Mouse (Mus musculus): ENCODE results near the gene Ube2e1.
A peak's percentile ranks its signal among the peaks of the same experiment; 100 is the strongest.

Gene Ube2e1

DNA sequence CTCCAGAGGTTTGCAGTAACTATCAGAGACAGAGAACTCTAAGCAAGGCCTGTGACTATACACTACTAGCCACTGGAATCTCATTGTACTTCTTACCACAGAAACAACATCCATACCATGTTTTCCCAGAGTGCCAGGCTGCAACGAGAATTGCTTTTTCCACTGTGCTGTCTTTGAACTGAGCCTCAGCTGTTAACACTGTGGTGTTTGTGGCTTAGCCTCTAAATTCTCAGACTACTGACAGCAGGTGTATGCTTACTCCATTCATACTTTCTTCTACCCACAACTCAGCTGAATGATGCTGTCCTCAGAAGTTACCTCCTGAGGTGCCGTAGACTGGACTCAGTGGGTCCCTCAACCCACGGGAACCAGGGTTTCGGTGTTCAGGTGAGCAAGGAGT, 89.9 kb downstream of the Ube2e1 start:
- no peak for DNase-seq (ENCODE audit: low spot score)

DNA sequence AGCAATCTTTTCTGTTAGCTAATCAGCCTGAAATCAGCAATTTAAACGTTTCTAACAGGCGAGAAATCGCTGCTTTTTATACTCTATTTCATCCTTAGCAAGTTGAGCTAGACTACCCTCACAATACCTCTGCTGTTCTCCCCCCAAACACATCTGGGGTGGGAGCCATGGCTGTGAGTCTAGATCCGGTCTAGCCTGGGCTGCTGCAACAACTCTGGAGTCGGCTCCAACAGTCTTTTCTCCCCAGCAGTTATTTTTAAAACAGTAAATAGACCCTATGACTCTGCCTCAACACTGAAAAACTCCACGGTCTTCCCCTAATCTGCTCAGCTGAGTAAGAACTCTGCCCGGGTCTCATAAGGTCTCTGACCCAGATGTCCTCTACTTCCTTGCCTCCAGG, 91.5 kb downstream of the Ube2e1 start:
- no peak for DNase-seq (ENCODE audit: low spot score)

DNA sequence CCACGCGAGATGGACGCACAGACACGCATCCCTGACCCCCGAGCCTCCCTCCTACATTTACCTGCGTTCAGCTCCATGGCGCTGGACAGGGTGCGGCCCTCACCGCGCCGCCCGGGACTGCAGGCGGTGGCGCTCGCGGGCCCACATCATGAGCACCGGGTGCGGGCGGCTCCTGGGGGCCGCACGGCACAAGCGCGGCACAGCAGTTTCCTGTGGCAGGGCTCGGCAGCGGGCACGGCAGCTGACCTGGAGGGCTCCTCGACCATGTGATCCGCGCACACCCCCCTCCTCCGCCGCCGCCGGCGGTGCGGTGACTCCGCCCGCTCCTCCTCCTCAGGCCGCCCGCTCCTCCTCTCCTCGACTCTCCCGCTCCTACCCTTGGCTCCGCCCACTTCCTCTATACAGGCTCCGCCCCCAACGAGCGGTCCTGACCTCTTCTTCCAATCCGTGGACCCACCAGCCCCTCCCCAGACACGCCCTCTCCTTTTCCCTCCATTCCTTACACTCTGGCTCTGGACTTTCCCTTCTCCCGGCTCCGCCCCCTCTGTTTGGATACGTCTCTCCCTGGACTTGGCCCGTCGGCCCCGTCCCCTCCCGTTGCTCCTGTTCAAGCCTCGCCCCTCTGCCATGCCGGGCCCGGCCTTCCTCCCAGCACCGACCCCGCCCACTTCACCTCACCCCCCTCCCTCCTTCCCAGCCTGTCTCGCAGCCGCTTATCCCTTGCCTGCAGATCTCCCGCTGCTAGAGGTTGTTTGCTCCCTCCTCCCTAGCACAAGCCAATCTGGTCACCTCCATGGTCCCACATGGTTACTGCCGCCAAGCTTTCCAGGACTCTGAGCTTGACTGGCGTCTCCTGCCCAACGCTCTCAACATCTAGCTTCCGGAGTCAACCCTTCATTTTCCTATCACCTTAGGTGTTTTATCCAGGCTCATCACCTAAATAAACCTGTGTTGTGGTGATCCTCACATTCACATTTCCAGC, 92.6 kb downstream of the Ube2e1 start, which contains the start of gene Nr1d2:
Nr1d2 (minus strand) TSS at position 378 of the 982 bp plus-strand sequence.
- DNase-seq (ENCODE audit: low spot score) = peak; percentile 100

DNA sequence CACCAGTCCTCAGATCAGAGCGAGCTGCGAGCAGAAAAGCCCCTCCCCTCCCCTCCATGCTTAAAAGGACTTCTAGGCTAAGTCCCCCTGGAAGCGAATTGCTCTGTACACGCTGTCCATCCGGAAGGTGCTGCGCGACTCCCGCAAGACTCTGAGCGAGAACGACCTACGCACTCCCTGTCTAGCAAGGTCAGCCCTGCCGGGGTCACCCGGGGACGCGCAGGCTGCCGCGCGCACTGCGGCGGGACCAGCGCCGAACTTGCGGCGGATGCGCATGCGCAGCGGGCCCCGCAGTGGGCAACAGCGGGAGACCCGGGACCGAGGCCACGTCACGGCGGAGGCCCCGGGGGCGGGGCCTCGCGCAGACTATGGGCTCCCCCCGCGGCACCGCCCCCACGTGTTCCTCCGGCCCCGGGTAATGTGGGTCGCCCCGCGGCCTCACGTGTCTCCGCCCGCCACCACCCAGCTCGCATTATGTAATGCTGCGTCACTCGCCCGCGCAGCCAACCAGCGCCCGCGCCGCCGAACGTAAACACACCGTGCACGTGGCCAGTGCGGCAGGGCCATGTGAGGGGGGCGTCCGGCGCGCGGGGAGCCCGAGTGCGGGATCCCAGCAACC, 93.4 kb downstream of the Ube2e1 start:
- DNase-seq (ENCODE audit: low spot score) = peak; percentile 94

DNA sequence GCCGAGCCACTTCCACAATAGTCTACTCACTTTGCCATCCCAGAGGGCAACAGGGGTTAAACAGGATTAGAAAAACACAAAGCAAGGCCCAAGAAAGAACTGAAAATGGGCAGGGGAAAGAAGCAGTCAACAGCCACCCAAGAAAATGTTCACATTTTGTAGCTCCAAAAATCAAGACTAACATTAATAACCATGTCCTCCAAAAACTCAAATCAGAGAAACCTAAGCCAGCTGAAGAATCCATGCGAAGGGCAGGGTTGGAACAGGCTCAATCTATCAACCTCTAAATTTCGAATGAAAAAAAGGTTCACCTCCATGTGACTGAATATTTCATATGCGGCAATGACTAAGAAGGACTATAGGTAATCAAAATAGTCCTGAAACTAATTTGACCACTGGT, 94.3 kb downstream of the Ube2e1 start:
- DNase-seq (ENCODE audit: low spot score) = peak; percentile 30

DNA sequence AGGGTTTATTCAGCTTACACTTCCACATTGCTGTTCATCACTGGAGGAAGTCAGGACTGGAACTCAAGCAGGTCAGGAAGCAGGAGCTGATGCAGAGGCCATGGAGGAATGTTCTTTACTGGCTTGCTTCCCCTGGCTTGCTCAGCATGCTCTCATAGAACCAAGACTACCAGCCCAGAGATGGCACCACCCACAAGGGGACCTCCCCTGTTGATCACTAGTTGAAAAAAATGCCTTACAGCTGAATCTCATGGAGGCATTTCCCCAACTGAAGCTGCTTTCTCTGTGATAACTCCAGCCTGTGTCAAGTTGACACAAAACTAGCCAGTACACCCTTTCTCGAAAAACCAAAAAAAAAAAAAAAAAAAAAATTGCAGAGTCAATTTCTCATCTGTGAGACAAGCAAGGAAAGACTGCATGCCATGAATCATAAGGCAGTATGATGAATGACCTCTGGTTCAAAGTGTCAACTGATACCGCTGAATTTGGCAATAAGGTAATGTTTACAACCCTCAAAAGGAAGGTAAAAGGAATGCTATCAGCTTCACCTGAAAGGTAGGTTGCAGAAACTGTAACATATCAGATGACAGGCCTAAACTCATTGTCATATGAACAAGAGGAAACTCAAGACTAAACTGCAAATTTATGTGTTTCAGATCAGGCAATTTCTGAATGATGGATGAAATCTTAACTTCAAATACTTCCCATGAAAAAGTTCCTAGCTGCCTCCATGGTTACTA, 95.0 kb downstream of the Ube2e1 start:
- peak; percentile 10 for DNase-seq (ENCODE audit: low spot score)

DNA sequence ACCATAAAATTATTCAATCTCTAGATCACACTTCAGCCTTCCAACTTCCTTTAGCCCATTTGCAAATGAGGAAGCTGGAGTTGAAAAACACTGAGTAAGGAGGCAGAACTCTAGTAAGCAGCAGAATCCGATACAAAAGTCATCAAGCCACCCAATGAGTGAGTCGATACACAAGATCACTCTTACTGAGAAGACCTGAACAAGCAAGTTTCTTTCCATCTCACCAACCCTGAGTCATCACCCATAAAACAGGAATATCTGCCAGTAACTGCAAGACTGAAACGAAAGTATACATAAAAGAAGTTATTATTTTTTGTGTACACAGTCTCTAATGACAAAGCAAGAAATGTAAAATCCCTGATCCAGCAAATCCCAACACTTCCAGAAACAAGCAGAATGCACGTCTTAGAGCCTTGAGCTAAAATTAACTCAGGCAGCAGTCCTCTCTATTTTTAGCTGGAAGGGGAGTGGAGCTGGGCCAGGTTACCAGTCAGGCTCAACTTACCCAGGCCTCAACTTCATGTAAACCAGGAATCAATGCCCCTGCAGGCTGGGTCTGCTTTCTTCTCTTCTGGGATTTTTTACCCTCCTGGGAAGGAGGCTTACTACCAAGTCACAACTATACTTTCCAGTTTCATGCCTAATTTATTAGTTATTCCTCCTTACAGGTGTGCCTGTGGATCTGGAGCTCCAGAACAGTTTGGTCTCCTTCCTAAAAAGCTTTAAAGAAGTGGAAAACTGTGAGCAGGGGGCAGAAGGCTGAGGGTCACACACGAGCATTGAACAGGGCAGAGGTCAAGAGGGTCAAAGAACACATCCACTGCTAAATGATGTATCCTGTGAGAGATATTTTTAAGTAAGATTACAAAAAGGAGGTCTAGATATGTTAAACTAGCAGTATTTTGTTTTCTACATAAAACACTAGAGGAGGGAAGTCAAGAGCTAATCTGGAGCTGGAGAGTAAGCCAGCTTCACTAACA, 97.4 kb downstream of the Ube2e1 start:
- peak; percentile 72 for DNase-seq (ENCODE audit: low spot score)

DNA sequence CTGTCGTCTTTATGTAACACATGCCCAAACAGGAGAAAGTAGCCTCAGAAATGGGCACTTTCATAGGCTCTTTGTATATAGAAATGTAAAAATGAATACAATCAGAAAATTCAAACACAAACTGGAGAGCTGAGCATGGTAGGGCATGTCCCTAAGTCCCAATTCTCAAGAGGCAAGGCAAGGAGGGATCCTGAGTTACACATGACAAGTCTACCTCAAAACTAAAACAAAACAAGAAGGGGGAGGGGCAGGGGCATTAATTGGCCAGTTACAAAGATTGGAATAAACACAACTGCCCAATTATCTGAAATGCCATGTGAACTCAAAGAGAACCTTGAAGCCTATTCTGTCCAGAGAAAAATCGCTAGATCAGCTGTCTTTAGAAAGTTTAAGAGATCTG, 98.6 kb downstream of the Ube2e1 start:
- no peak for DNase-seq (ENCODE audit: low spot score)
